Mouse (Mus musculus) G1E (cell line): ENCODE data around the gene Cnr2.

ENCODE experiments used
- CTCF ChIP-seq: IDR thresholded peaks from 2 replicates; pipeline ENCODE4 v1.5.1; 2012; ENCODE audit warnings: low read depth, low read length, inconsistent platforms, mixed read lengths
- GATA1 ChIP-seq: IDR thresholded peaks from 2 replicates; pipeline ENCODE4 v1.6.1; 2012; ENCODE audit warnings: borderline replicate concordance, low read length, inconsistent platforms, mixed read lengths
- TAL1 ChIP-seq: conservative IDR thresholded peaks from 2 replicates; pipeline ENCODE4 v1.6.1; 2012; ENCODE audit warnings: low read depth, low read length, inconsistent platforms, mixed read lengths

GRCm38 (mm10) chr4:135919280-135919639 lies 24.1 kb downstream of the Cnr2 start:
- TF ChIP-seq GATA1 (no peak), CTCF (no peak), TAL1 (no peak)
